Mouse (Mus musculus) thymus, adult 2 months (tissue): ENCODE measurements around the gene Tmem235. TPM values are rescaled to one million over a fixed set of nuclear protein-coding genes. Genes with fewer than 3 reads are reported as not detected.

Experiments
- DNase-seq: peaks from one replicate; pipeline ENCODE4 v3.0.0; 2021
- H3K27ac ChIP-seq: fragments of 200-500 bp; 2 replicates; pipeline ENCODE4 v1.5.1; 2012; ENCODE audit warnings: low read length, control low read depth; ENCODE audit not compliant: control insufficient read depth, insufficient read depth
- H3K27me3 ChIP-seq: fragments of 200-500 bp; 2 replicates; pipeline ENCODE4 v1.6.1; 2012; ENCODE audit warnings: mild to moderate bottlenecking, low read length, moderate library complexity, mixed read lengths; ENCODE audit not compliant: control insufficient read depth, insufficient read depth
- H3K36me3 ChIP-seq: fragments of 200-500 bp; 2 replicates; pipeline ENCODE4 v1.6.1; 2012; ENCODE audit warnings: mild to moderate bottlenecking, low read length, moderate library complexity; ENCODE audit not compliant: control insufficient read depth, insufficient read depth
- H3K4me1 ChIP-seq: fragments of 200-500 bp; replicated peaks from 2 replicates; pipeline ENCODE4 v1.6.1; 2012; ENCODE audit warnings: low read length; ENCODE audit not compliant: control insufficient read depth, insufficient read depth
- H3K4me3 ChIP-seq: fragments of 200-500 bp; 2 replicates; pipeline ENCODE4 v1.5.1; 2012; ENCODE audit warnings: mild to moderate bottlenecking, low read length, control low read depth, moderate library complexity; ENCODE audit not compliant: control insufficient read depth, insufficient read depth
- CTCF ChIP-seq: fragments of 200-500 bp; IDR thresholded peaks from 2 replicates; pipeline ENCODE4 v1.5.1; 2012; ENCODE audit warnings: mild to moderate bottlenecking, control low read depth, low read length, moderate library complexity, borderline replicate concordance; ENCODE audit not compliant: control insufficient read depth, poor library complexity, insufficient read depth; ENCODE audit errors: extremely low read depth
- POLR2A ChIP-seq: fragments of 200-500 bp; IDR thresholded peaks from 2 replicates; pipeline ENCODE4 v1.6.1; 2012; ENCODE audit warnings: mild to moderate bottlenecking, low read length, control low read depth, moderate library complexity; ENCODE audit not compliant: control insufficient read depth, poor library complexity, insufficient read depth; ENCODE audit errors: extremely low read depth
- WGBS: fragments of 180-500 bp; shearing (Covaris S2); methylation state at CpG from one replicate; pipeline ENCODE4 v1.1.7; 2018; 5-methylcytosine and 5-hydroxymethylcytosine counted together
- polyA plus RNA-seq: library from polyadenylated mRNA; depleted of rRNA; stranded (reverse); fragments of >200 nt; gene quantifications from 2 replicates; pipeline ENCODE4 v1.2.3, GENCODE M21; 2012

Gene Tmem235
- polyA plus RNA-seq, 1 experiment: 0.05 TPM

- Histone ChIP-seq H3K4me3 (no peak overlapping the region), H3K36me3 (no peaks in the 10 kb centered on the region), H3K4me1 (peaks cover 52% of the 10 kb centered on the region), H3K27me3 (no peaks in the 10 kb centered on the region), H3K27ac (no peak overlapping the region)
- WGBS: 87% methylated on average over 11 of the region's 11 CpGs
- TF ChIP-seq CTCF: no peak
- no peak for TF ChIP-seq POLR2A
- DNase-seq: no peak
These were observed 29.4 kb downstream of the Tmem235 start for GRCm38 (mm10) chr11:117889887-117890340.

GRCm38 (mm10) chr11:117890519-117891282, 30.1 kb downstream of the Tmem235 start:
- Histone ChIP-seq H3K36me3 (no peaks in the 10 kb centered on the region), H3K27me3 (no peaks in the 10 kb centered on the region), H3K4me1 (peaks cover 52% of the 10 kb centered on the region), H3K27ac (peak overlapping the region; percentile 91), H3K4me3 (no peak overlapping the region)
- 81% methylated on average over 13 of the region's 13 CpGs for WGBS
- no peak for DNase-seq
- TF ChIP-seq POLR2A (0 out of 2 replicates have a peak, but pooled peaks have one; percentile 29), CTCF (no peak)

- Histone ChIP-seq H3K4me1 (peaks cover 53% of the 10 kb centered on the region), H3K27me3 (no peaks in the 10 kb centered on the region), H3K36me3 (no peaks in the 10 kb centered on the region), H3K4me3 (no peak overlapping the region), H3K27ac (peak overlapping the region; percentile 91)
- TF ChIP-seq POLR2A (no peak), CTCF (no peak)
- WGBS: 18% methylated on average over 19 of the region's 19 CpGs
- peak; percentile 54 for DNase-seq
These were observed 31.1 kb downstream of the Tmem235 start for GRCm38 (mm10) chr11:117891581-117892175.

DNA sequence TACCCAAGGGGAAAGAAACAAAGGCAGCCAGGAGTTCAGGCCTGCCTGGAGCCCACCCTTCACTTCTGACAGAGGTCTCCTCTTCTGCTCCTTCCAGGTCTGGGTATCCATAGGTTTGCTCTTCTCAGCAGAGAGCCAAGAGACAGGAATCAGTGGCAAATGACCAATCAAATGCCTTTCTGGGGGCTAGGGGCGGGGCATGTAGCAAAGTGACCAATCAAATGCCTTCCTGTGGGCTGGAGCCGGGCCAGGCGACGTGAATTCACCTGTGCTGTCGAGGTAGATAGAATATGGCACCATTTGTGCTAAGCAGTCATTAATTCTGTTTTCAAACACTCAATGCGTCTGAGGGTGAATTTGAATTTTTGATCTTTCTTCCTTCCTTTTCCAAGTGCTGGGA, 31.6 kb downstream of the Tmem235 start:
- no peak overlapping the region for H3K4me3 ChIP-seq
- 46% methylated on average over 6 of the region's 6 CpGs for WGBS
- H3K27me3 ChIP-seq: no peaks in the 10 kb centered on the region
- TF ChIP-seq CTCF: no peak
- TF ChIP-seq POLR2A: no peak
- no peaks in the 10 kb centered on the region for H3K36me3 ChIP-seq
- peak; percentile 79 for DNase-seq
- H3K4me1 ChIP-seq: peaks cover 55% of the 10 kb centered on the region
- H3K27ac ChIP-seq: peak overlapping the region; percentile 91

DNA sequence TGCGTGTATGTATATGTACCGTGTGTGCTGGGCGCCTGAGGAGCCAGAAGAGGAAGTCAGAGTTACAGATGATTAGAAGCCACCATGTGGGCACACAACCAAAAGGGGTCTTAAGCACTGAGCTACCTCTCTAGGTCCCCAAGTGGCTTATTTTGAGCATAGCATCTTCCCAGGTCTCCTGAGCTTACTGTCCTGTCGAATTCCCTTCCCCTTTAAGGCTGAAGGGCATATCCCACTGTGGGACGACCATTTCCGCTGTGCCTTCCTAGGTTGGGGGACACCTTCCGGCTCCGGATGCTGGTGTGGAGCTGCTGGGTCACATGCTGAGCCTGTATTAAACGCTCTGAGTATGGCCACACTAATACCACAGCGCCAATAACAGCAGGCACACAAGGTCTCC, 34.1 kb downstream of the Tmem235 start:
- Histone ChIP-seq H3K4me3 (no peak overlapping the region), H3K27ac (no peak overlapping the region), H3K36me3 (no peaks in the 10 kb centered on the region), H3K4me1 (peaks cover 49% of the 10 kb centered on the region), H3K27me3 (no peaks in the 10 kb centered on the region)
- no peak for DNase-seq
- WGBS: 71% methylated on average over 10 of the region's 10 CpGs
- TF ChIP-seq CTCF (no peak), POLR2A (no peak)

- Histone ChIP-seq H3K36me3 (no peaks in the 10 kb centered on the region), H3K4me3 (no peak overlapping the region), H3K4me1 (peaks cover 38% of the 10 kb centered on the region), H3K27ac (no peak overlapping the region), H3K27me3 (no peaks in the 10 kb centered on the region)
- DNase-seq: no peak
- 30% methylated on average over 2 of the region's 2 CpGs for WGBS
- TF ChIP-seq POLR2A (no peak), CTCF (no peak)
These were observed 36.0 kb downstream of the Tmem235 start for GRCm38 (mm10) chr11:117896533-117896932.

DNA sequence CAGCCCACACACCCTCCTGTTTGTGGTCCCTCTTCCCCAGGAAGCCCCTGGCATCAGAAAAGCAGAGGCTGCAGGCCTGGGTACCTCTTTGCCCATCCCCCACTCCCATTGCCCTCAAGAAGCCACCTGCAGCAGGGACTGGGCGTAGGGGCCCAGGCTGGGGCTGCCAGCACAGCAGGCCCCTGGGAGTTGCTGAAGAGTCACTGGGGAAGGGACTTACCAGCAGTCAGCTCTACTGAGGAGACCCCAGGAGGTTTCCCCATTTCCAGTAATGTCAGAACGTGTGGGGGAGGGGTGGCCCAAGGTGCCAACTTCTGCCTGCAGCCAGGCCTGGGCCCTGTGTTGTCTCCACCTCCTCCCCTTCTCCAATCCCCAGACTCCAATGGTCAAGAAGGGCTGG, 41.7 kb downstream of the Tmem235 start:
- Histone ChIP-seq H3K27ac (peak overlapping the region; percentile 26; the same call in 1 of the 2 replicates), H3K4me3 (no peak overlapping the region), H3K36me3 (no peaks in the 10 kb centered on the region), H3K4me1 (peaks cover 31% of the 10 kb centered on the region), H3K27me3 (no peaks in the 10 kb centered on the region)
- peak; percentile 80 for DNase-seq
- TF ChIP-seq POLR2A (no peak), CTCF (no peak)
- WGBS: 37% methylated on average over 2 of the region's 2 CpGs
